Mouse (Mus musculus): Measurements from ENCODE around the gene Sec1. TPM values are rescaled to one million over a fixed set of nuclear protein-coding genes. Genes with fewer than 3 reads are reported as not detected.
A peak's percentile ranks its signal among the peaks of the same experiment; 100 is the strongest.

The Sec1 gene
- polyA plus RNA-seq, 2 experiments = 0.92 to 1.7 TPM

DNA sequence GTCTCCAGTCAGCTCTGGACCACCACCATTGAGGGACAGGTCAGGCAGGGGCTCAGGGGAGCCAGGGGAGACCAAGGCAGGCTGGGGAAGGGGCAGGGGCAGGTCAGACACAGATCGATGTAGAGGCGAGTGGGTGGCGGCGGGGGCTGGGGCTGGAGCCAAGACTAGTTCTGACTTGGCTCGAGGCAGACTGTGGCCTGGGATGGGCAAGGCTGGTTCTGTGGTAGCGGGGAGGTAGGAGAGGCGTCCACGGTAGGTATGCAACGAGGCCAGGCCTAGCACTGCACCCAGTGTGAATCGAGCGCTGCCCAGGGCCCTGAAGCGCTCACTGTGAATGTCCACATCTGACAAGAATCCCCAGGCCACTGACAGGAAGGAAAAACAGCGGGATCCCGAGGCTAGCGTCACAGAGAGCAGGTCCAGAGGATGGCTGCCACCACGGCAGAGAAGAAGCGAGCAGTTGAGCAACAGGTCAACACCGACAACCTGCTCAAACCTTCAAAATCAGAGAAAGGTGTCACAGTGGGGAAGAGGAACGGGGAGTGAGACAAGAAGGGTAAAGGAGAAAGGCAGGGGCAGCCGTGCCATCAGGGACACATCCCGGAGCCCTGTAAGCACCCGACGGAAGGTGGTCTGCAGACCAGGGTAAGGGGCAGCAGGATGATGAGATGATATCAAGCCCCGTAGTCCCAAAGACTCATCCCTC lies 17.3 kb upstream of the Sec1 start:
- no peak overlapping the region for H3K4me3 ChIP-seq (replicated peaks; ENCODE audit: low read length)
- peaks cover 48% of the 10 kb centered on the region for H3K36me3 ChIP-seq (ENCODE audit: control insufficient read depth, insufficient read depth, low read length)
- H3K4me1 ChIP-seq (ENCODE audit: control insufficient read depth, insufficient read depth, low read length) = peaks cover 37% of the 10 kb centered on the region
- H3K27me3 ChIP-seq (ENCODE audit: control insufficient read depth, insufficient read depth, low read length) = no peaks in the 10 kb centered on the region
- no peak for TF ChIP-seq POLR2A (IDR thresholded peaks at IDR 0.05; ENCODE audit: borderline replicate concordance, extremely low read depth, insufficient read depth, insufficient read length)
- no peaks in the 10 kb centered on the region for H3K9me3 ChIP-seq (ENCODE audit: control insufficient read depth, low read length)
- no peak overlapping the region for H3K9ac ChIP-seq (ENCODE audit: low read depth, low read length, severe bottlenecking)
- no peak for DNase-seq (ENCODE audit: low spot score)
- no peak overlapping the region for H3K27ac ChIP-seq (replicated peaks; ENCODE audit: low read depth, low read length)
- WGBS = 90% methylated on average over 24 of the region's 24 CpGs
- H3K4me2 ChIP-seq (replicated peaks; ENCODE audit: low read depth, low read length, severe bottlenecking) = no peak overlapping the region
- ATAC-seq (ENCODE audit: low FRiP score, low read depth) = no peak

GRCm38 (mm10) chr7:45710477-45711191 lies 16.4 kb upstream of the Sec1 start:
- H3K27me3 ChIP-seq (ENCODE audit: control insufficient read depth, insufficient read depth, low read length) = no peaks in the 10 kb centered on the region
- TF ChIP-seq POLR2A (IDR thresholded peaks at IDR 0.05; ENCODE audit: borderline replicate concordance, extremely low read depth, insufficient read depth, insufficient read length) = no peak
- H3K4me1 ChIP-seq (ENCODE audit: control insufficient read depth, insufficient read depth, low read length) = peaks cover 32% of the 10 kb centered on the region
- H3K27ac ChIP-seq (replicated peaks; ENCODE audit: low read depth, low read length) = no peak overlapping the region
- ATAC-seq (ENCODE audit: low FRiP score, low read depth) (no peak), DNase-seq (ENCODE audit: low spot score) (no peak)
- peaks cover 48% of the 10 kb centered on the region for H3K36me3 ChIP-seq (ENCODE audit: control insufficient read depth, insufficient read depth, low read length)
- no peak overlapping the region for H3K9ac ChIP-seq (ENCODE audit: low read depth, low read length, severe bottlenecking)
- WGBS = 93% methylated on average over 20 of the region's 20 CpGs
- no peaks in the 10 kb centered on the region for H3K9me3 ChIP-seq (ENCODE audit: control insufficient read depth, low read length)
- H3K4me2 ChIP-seq (replicated peaks; ENCODE audit: low read depth, low read length, severe bottlenecking) = no peak overlapping the region
- no peak overlapping the region for H3K4me3 ChIP-seq (replicated peaks; ENCODE audit: low read length)

GRCm38 (mm10) chr7:45709677-45710355 lies 15.6 kb upstream of the Sec1 start:
- peaks cover 28% of the 10 kb centered on the region for H3K4me1 ChIP-seq (ENCODE audit: control insufficient read depth, insufficient read depth, low read length)
- no peaks in the 10 kb centered on the region for H3K9me3 ChIP-seq (ENCODE audit: control insufficient read depth, low read length)
- H3K9ac ChIP-seq (ENCODE audit: low read depth, low read length, severe bottlenecking) = no peak overlapping the region
- no peak for TF ChIP-seq POLR2A (IDR thresholded peaks at IDR 0.05; ENCODE audit: borderline replicate concordance, extremely low read depth, insufficient read depth, insufficient read length)
- DNase-seq (ENCODE audit: low spot score) (no peak), ATAC-seq (ENCODE audit: low FRiP score, low read depth) (no peak)
- H3K4me2 ChIP-seq (replicated peaks; ENCODE audit: low read depth, low read length, severe bottlenecking) = no peak overlapping the region
- WGBS = 84% methylated on average over 14 of the region's 14 CpGs
- no peak overlapping the region for H3K27ac ChIP-seq (replicated peaks; ENCODE audit: low read depth, low read length)
- H3K27me3 ChIP-seq (ENCODE audit: control insufficient read depth, insufficient read depth, low read length) = no peaks in the 10 kb centered on the region
- peaks cover 45% of the 10 kb centered on the region for H3K36me3 ChIP-seq (ENCODE audit: control insufficient read depth, insufficient read depth, low read length)
- no peak overlapping the region for H3K4me3 ChIP-seq (replicated peaks; ENCODE audit: low read length)

DNA sequence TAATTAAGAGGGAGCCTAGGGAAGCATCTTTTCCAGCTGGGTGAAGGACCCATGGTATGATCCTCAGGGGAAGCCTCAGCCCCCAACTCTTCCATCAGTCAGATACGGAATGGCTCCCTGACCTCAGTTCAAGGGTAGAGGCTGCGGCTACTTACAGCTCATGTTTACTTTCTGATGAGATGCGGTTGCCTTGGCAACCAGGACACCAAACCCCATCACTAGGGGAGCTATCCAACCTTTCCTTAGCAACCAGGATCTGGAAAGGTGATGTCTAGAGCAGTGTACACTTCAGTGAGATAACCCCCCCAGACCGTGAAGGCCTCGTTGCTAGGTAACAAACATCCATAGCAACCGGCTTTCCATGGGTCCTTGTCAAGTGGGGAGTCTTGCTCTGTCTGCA lies 14.8 kb upstream of the Sec1 start:
- no peak overlapping the region for H3K4me2 ChIP-seq (replicated peaks; ENCODE audit: low read depth, low read length, severe bottlenecking)
- peaks cover 21% of the 10 kb centered on the region for H3K4me1 ChIP-seq (ENCODE audit: control insufficient read depth, insufficient read depth, low read length)
- H3K4me3 ChIP-seq (replicated peaks; ENCODE audit: low read length) = no peak overlapping the region
- no peak for TF ChIP-seq POLR2A (IDR thresholded peaks at IDR 0.05; ENCODE audit: borderline replicate concordance, extremely low read depth, insufficient read depth, insufficient read length)
- no peak overlapping the region for H3K27ac ChIP-seq (replicated peaks; ENCODE audit: low read depth, low read length)
- 49% methylated on average over 6 of the region's 6 CpGs for WGBS
- H3K36me3 ChIP-seq (ENCODE audit: control insufficient read depth, insufficient read depth, low read length) = peaks cover 45% of the 10 kb centered on the region
- H3K9me3 ChIP-seq (ENCODE audit: control insufficient read depth, low read length) = no peaks in the 10 kb centered on the region
- ATAC-seq (ENCODE audit: low FRiP score, low read depth) (no peak), DNase-seq (ENCODE audit: low spot score) (peak; percentile 42)
- no peak overlapping the region for H3K9ac ChIP-seq (ENCODE audit: low read depth, low read length, severe bottlenecking)
- H3K27me3 ChIP-seq (ENCODE audit: control insufficient read depth, insufficient read depth, low read length) = no peaks in the 10 kb centered on the region

GRCm38 (mm10) chr7:45708221-45708761 lies 14.1 kb upstream of the Sec1 start:
- H3K4me2 ChIP-seq (replicated peaks; ENCODE audit: low read depth, low read length, severe bottlenecking) = peak overlapping the region; percentile 88
- H3K9ac ChIP-seq (ENCODE audit: low read depth, low read length, severe bottlenecking) = no peak overlapping the region
- peak overlapping the region; percentile 74; the same call in 1 of the 2 replicates for H3K27ac ChIP-seq (replicated peaks; ENCODE audit: low read depth, low read length)
- ATAC-seq (ENCODE audit: low FRiP score, low read depth) = no peak
- no peak for TF ChIP-seq POLR2A (IDR thresholded peaks at IDR 0.05; ENCODE audit: borderline replicate concordance, extremely low read depth, insufficient read depth, insufficient read length)
- H3K27me3 ChIP-seq (ENCODE audit: control insufficient read depth, insufficient read depth, low read length) = no peaks in the 10 kb centered on the region
- H3K4me1 ChIP-seq (ENCODE audit: control insufficient read depth, insufficient read depth, low read length) = peaks cover 28% of the 10 kb centered on the region
- no peaks in the 10 kb centered on the region for H3K9me3 ChIP-seq (ENCODE audit: control insufficient read depth, low read length)
- peak overlapping the region; percentile 63 for H3K4me3 ChIP-seq (replicated peaks; ENCODE audit: low read length)
- H3K36me3 ChIP-seq (ENCODE audit: control insufficient read depth, insufficient read depth, low read length) = peaks cover 43% of the 10 kb centered on the region
- DNase-seq (ENCODE audit: low spot score) = no peak
- WGBS = 29% methylated on average over 13 of the region's 13 CpGs
